Mouse (Mus musculus): ENCODE data around the gene Abcc4.

GRCm38 (mm10) chr14:118613734-118614133 lies 92.3 kb downstream of the Abcc4 start:
- TF ChIP-seq CTCF (IDR thresholded peaks at IDR 0.05; ENCODE audit: borderline replicate concordance, insufficient read depth, low read depth, low read length), result no peak
- TF ChIP-seq POLR2A (IDR thresholded peaks at IDR 0.05; ENCODE audit: borderline replicate concordance, insufficient read depth, low read length), result no peak

All from cerebellum, adult 2 months (tissue).